Mouse (Mus musculus) MEL (cell line): ENCODE measurements at regions not wholly inside any gene's neighbourhood (a gene's known extent, or its start where the extent isn't known, plus 50 kb on each side); places are given as distances from the start of the nearest gene placed in this dataset.

Experiments
- DNase-seq: peaks from one replicate; pipeline ENCODE4 v3.0.0; 2011; ENCODE audit warnings: low read depth, low spot score
- H3K27ac ChIP-seq: 2 replicates; pipeline ENCODE4 v1.5.1; 2012; ENCODE audit warnings: low read depth, mild to moderate bottlenecking, control low read depth, low read length, moderate library complexity; ENCODE audit not compliant: control insufficient read depth
- H3K27me3 ChIP-seq, 2 experiments: fragments of 150-350 bp in 1 of 2; sonication (generic) in 1 of 2; 2 replicates each; pipeline ENCODE4 v1.6.1; 2012; ENCODE audit warnings: low read length in 2 of 2, mild to moderate bottlenecking in 2 of 2, improper control_type of control experiment in 1 of 2, moderate library complexity in 1 of 2; ENCODE audit not compliant: insufficient read depth in 2 of 2, control insufficient read depth in 1 of 2
- H3K36me3 ChIP-seq, 2 experiments: 2 replicates each; pipeline ENCODE4 v1.6.1; 2012 to 2014; ENCODE audit warnings: low read length in 2 of 2, improper control_type of control experiment in 1 of 2, inconsistent platforms in 1 of 2, mild to moderate bottlenecking in 1 of 2; ENCODE audit not compliant: insufficient read depth in 2 of 2, control insufficient read depth in 1 of 2
- H3K4me1 ChIP-seq, 2 experiments: fragments of 150-350 bp in 1 of 2; sonication (generic) in 1 of 2; 2 replicates each; pipeline ENCODE4 v1.6.1; 2012; ENCODE audit warnings: low read length in 2 of 2, improper control_type of control experiment in 1 of 2, mild to moderate bottlenecking in 1 of 2; ENCODE audit not compliant: insufficient read depth in 2 of 2, control insufficient read depth in 1 of 2
- H3K4me3 ChIP-seq, 2 experiments: fragments of 150-350 bp in 1 of 2; sonication (generic) in 1 of 2; 2 replicates each; pipeline ENCODE4 v1.5.1; 2012; ENCODE audit warnings: low read depth in 2 of 2, low read length in 2 of 2, mild to moderate bottlenecking in 2 of 2, moderate library complexity in 2 of 2, control low read depth in 1 of 2, improper control_type of control experiment in 1 of 2; ENCODE audit not compliant: control insufficient read depth in 1 of 2, insufficient read depth in 1 of 2
- H3K79me2 ChIP-seq: 2 replicates; pipeline ENCODE4 v1.6.1; 2012; ENCODE audit warnings: mild to moderate bottlenecking, low read length, moderate library complexity; ENCODE audit not compliant: control insufficient read depth, poor library complexity, insufficient read depth
- H3K9ac ChIP-seq: 2 replicates; pipeline ENCODE4 v1.6.1; 2012; ENCODE audit warnings: low read depth, mild to moderate bottlenecking, control low read depth, low read length, moderate library complexity; ENCODE audit not compliant: control insufficient read depth, poor library complexity, severe bottlenecking
- H3K9me3 ChIP-seq: fragments of 150-350 bp; sonication (generic); replicated peaks from 2 replicates; pipeline ENCODE4 v1.6.1; 2012; ENCODE audit warnings: mild to moderate bottlenecking, low read length, improper control_type of control experiment, moderate library complexity; ENCODE audit not compliant: insufficient read depth
- BHLHE40 ChIP-seq: IDR thresholded peaks from 2 replicates; pipeline ENCODE4 v1.6.1; 2012; ENCODE audit warnings: low read depth, mild to moderate bottlenecking, inconsistent platforms, low read length, improper control_type of control experiment, borderline replicate concordance
- CHD1 ChIP-seq: IDR thresholded peaks from 2 replicates; pipeline ENCODE4 v1.6.1; 2012; ENCODE audit warnings: low read depth, mild to moderate bottlenecking, inconsistent platforms, low read length, improper control_type of control experiment
- CHD2 ChIP-seq: IDR thresholded peaks from 2 replicates; pipeline ENCODE4 v1.6.1; 2011; ENCODE audit warnings: low read length, improper control_type of control experiment
- E2F4 ChIP-seq: IDR thresholded peaks from 2 replicates; pipeline ENCODE4 v1.6.1; 2011; ENCODE audit warnings: low read depth, low read length, improper control_type of control experiment, borderline replicate concordance
- EP300 ChIP-seq, 2 experiments: IDR thresholded peaks; 2 replicates each; pipeline ENCODE4 v1.6.1; 2011; ENCODE audit warnings: improper control_type of control experiment in 2 of 2, low read length in 2 of 2, low read depth in 1 of 2, mild to moderate bottlenecking in 1 of 2
- ETS1 ChIP-seq: IDR thresholded peaks from 2 replicates; pipeline ENCODE4 v1.6.1; 2012; ENCODE audit warnings: low read depth, mild to moderate bottlenecking, inconsistent platforms, low read length, improper control_type of control experiment, moderate library complexity
- GABPA ChIP-seq: IDR thresholded peaks from 2 replicates; pipeline ENCODE4 v1.6.1; 2012; ENCODE audit warnings: low read depth, mild to moderate bottlenecking, inconsistent platforms, low read length, improper control_type of control experiment, moderate library complexity
- GATA1 ChIP-seq: IDR thresholded peaks from 2 replicates; pipeline ENCODE4 v1.6.1; 2011; ENCODE audit warnings: low read depth, low read length, improper control_type of control experiment
- MAFK ChIP-seq: IDR thresholded peaks from 2 replicates; pipeline ENCODE4 v1.6.1; 2011; ENCODE audit warnings: low read depth, mild to moderate bottlenecking, low read length, improper control_type of control experiment, borderline replicate concordance
- MEF2A ChIP-seq: IDR thresholded peaks from 2 replicates; pipeline ENCODE4 v1.6.1; 2014; ENCODE audit warnings: low read depth, mild to moderate bottlenecking, inconsistent platforms, low read length, improper control_type of control experiment; ENCODE audit not compliant: poor library complexity, insufficient replicate concordance, severe bottlenecking; ENCODE audit errors: extremely low read depth
- MXI1 ChIP-seq: IDR thresholded peaks from 2 replicates; pipeline ENCODE4 v1.6.1; 2011; ENCODE audit warnings: mild to moderate bottlenecking, low read depth, low read length, improper control_type of control experiment
- MYB ChIP-seq: IDR thresholded peaks from 2 replicates; pipeline ENCODE4 v1.6.1; 2011; ENCODE audit warnings: mild to moderate bottlenecking, low read depth, low read length, improper control_type of control experiment
- MYC ChIP-seq: IDR thresholded peaks from 2 replicates; pipeline ENCODE4 v1.6.1; 2011; ENCODE audit warnings: low read depth, mild to moderate bottlenecking, low read length, improper control_type of control experiment, moderate library complexity
- NELFE ChIP-seq: IDR thresholded peaks from 2 replicates; pipeline ENCODE4 v1.6.1; 2011; ENCODE audit warnings: low read depth, low read length, improper control_type of control experiment
- NRF1 ChIP-seq: IDR thresholded peaks from 2 replicates; pipeline ENCODE4 v1.6.1; 2014; ENCODE audit warnings: low read depth, mild to moderate bottlenecking, inconsistent platforms, low read length, improper control_type of control experiment, moderate library complexity; ENCODE audit not compliant: poor library complexity, insufficient read depth, severe bottlenecking
- POLR2A ChIP-seq, 2 experiments: IDR thresholded peaks; 2 replicates each; pipeline ENCODE4 v1.6.1; 2011 to 2012; ENCODE audit warnings: low read length in 2 of 2, mild to moderate bottlenecking in 2 of 2, control low read depth in 1 of 2, improper control_type of control experiment in 1 of 2, low read depth in 1 of 2, moderate library complexity in 1 of 2; ENCODE audit not compliant: control insufficient read depth in 1 of 2, insufficient read depth in 1 of 2, poor library complexity in 1 of 2
- POLR2AphosphoS5 ChIP-seq: IDR thresholded peaks from 2 replicates; pipeline ENCODE4 v1.6.1; 2012; ENCODE audit warnings: low read depth, borderline replicate concordance, mild to moderate bottlenecking, inconsistent platforms, low read length, moderate library complexity, mixed read lengths
- SMC3 ChIP-seq: IDR thresholded peaks from 2 replicates; pipeline ENCODE4 v1.6.1; 2011; ENCODE audit warnings: low read depth, low read length, improper control_type of control experiment
- ZC3H11A ChIP-seq: IDR thresholded peaks from 2 replicates; pipeline ENCODE4 v1.6.1; 2012; ENCODE audit warnings: low read depth, mild to moderate bottlenecking, inconsistent platforms, low read length, improper control_type of control experiment
- ZMIZ1 ChIP-seq: IDR thresholded peaks from 2 replicates; pipeline ENCODE4 v1.6.1; 2012; ENCODE audit warnings: low read depth, mild to moderate bottlenecking, inconsistent platforms, low read length, improper control_type of control experiment, moderate library complexity

- H3K9me3 ChIP-seq: no peaks in the 10 kb centered on the region
- no peaks in the 10 kb centered on the region for H3K36me3 ChIP-seq
- no peaks in the 10 kb centered on the region for H3K79me2 ChIP-seq
- TF ChIP-seq MYC (no peak), MAFK (no peak), POLR2AphosphoS5 (no peak), GABPA (no peak), GATA1 (no peak), E2F4 (no peak), ETS1 (no peak), BHLHE40 (no peak), ZC3H11A (no peak), MXI1 (no peak), EP300 (IDR thresholded peaks at IDR 0.05; ENCODE audit: low read depth in 1 of 2, low read length in 2 of 2) (no peak), NELFE (no peak), CHD2 (no peak), MEF2A (no peak), ZMIZ1 (no peak), CHD1 (no peak), NRF1 (no peak), POLR2A (IDR thresholded peaks at IDR 0.05; ENCODE audit: control insufficient read depth in 1 of 2, insufficient read depth in 1 of 2, low read depth in 1 of 2, low read length in 2 of 2, poor library complexity in 1 of 2) (no peak), MYB (no peak), SMC3 (no peak)
- no peak for DNase-seq
- no peaks in the 10 kb centered on the region for H3K27me3 ChIP-seq
- no peak overlapping the region for H3K4me3 ChIP-seq
- H3K4me1 ChIP-seq: no peaks in the 10 kb centered on the region
- no peak overlapping the region for H3K9ac ChIP-seq
- no peak overlapping the region for H3K27ac ChIP-seq
These were observed 50.8 kb upstream of the Slc38a4 start for GRCm38 (mm10) chr15:97106556-97106955.
